Mouse (Mus musculus) ES-E14 (cell line): ENCODE data around the gene Snx12.

Experiments used
- CHD2 ChIP-seq: IDR thresholded peaks from 2 replicates; pipeline ENCODE4 v1.6.1; 2014; ENCODE audit warnings: mild to moderate bottlenecking, low read depth, low read length, inconsistent platforms
- MAFK ChIP-seq: IDR thresholded peaks from 2 replicates; pipeline ENCODE4 v1.6.1; 2014; ENCODE audit warnings: mild to moderate bottlenecking, low read depth, low read length, inconsistent platforms; ENCODE audit not compliant: insufficient read depth
- ZC3H11A ChIP-seq: IDR thresholded peaks from 2 replicates; pipeline ENCODE4 v1.6.1; 2012; ENCODE audit warnings: low read depth, mild to moderate bottlenecking, inconsistent platforms, low read length, borderline replicate concordance
- ZNF384 ChIP-seq: IDR thresholded peaks from 2 replicates; pipeline ENCODE4 v1.6.1; 2012; ENCODE audit warnings: low read depth, low read length, inconsistent platforms

DNA sequence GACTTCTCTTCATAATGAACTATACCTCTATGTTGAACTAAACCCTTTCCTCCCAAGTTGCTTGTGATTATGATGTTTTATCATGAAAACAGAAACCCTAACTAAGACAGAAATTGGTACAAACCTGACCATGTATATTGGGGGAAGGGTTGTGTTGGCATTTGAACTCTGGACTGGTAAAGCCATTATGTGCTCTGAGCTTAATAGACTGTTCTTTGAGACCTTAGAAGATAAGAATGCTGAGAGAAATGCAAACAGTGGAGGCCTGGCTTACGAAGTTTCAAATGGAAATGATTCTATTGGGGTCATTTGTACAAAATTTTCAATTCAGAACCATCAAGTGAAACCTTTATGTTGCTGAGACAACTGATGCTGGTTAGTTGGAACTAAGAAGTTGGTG, 34.7 kb downstream of the Snx12 start:
- TF ChIP-seq CHD2 (no peak), MAFK (no peak), ZC3H11A (no peak), ZNF384 (no peak)
